Mouse (Mus musculus) C3H10T1/2 (cell line): ENCODE measurements around the gene Ntsr1. TPM values are rescaled to one million over a fixed set of nuclear protein-coding genes. Genes with fewer than 3 reads are reported as not detected.

Experiments used
- polyA plus RNA-seq, 2 experiments: library from polyadenylated mRNA; unstranded; fragments of >200 nt; fragmentation: generic; extraction: Trizol; gene quantifications; one replicate each; pipeline ENCODE4 v1.2.1; 2012; ENCODE audit warnings: missing spikeins in 2 of 2

The Ntsr1 gene
- not detected for polyA plus RNA-seq

GRCm38 (mm10) chr2:180499741-180500140 lies at the start of gene Ntsr1:
Gene Ntsr1 (plus strand): TSS chr2:180499976.

GRCm38 (mm10) chr2:180455723-180456698 lies 43.8 kb upstream of the Ntsr1 start, which contains the start of gene Slco4a1:
Gene Slco4a1 (plus strand): TSS chr2:180456245.

DNA sequence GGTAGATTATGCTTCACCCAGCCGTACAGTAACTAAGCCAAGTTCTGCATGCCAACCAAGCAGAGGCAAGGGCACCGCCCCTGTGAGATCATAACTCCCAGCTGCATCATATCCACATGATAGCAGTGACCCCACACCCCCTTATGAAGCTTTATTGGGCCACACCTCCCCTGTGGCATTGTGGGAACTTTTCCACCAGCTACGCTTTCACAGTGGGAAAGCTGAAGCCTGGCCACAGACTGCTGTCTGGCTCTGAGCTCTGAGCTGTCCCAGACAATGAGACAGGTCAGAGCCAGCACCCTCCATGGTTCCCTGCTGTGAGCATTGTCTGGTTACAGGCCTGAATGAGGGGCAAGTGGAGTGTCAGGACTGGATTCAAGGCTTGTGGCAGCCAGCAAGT lies 81.2 kb downstream of the Ntsr1 start, which contains the start of gene Mrgbp:
Gene Mrgbp, plus strand, starts transcription at position 303 of the 400 bp plus-strand sequence.

DNA sequence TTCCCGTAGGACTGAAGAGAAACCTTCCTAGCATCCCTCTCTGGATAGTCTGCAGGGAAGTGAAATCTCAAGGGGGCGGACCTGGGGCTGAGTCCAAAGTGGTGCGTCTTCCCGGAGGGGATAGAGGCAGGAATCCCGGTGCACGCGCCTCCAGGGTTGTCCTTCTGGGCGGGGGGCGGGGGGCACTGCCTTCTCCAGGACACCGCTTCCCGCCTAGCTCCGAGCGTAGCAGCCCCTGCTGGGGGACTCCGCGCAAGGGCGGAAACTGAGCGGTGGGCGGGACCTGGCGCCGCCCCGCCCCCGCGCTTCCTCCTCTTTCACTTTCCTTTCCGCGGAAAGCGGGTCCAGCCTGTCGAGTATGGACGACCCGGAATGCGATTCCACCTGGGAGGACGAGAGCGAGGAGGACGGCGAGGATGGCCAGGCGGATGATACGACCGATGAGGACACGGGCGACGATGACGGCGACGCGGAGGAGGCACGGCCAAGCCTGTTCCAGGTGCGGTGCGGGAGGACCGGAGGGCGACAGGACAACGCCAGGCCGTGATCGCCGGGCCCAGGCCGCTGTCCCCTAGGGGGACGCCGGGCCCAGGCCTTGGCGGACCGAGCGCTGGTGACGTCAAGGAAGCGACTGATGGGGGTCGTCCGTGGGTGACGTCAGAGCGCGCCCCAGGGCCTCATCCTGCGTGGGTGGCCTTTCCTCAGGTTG lies 89.5 kb downstream of the Ntsr1 start, which contains the start of gene Ogfr:
Gene Ogfr, plus strand, starts transcription at position 123 of the 709 bp plus-strand sequence.

Other genes with a start within 250 kb of the Ntsr1 start
- 1,000 to 10,000 TPM; 5,174 to 7,203 TPM for gene Rps21, start 242.6 kb upstream of the Ntsr1 start, polyA plus RNA-seq
- gene Cables2, start 226.5 kb upstream of the Ntsr1 start, polyA plus RNA-seq = 1 to 10 TPM; 5.3 to 9.5 TPM
- gene Rbbp8nl, start 210.1 kb upstream of the Ntsr1 start, polyA plus RNA-seq = not detected
- not detected for gene Gata5, start 165.3 kb upstream of the Ntsr1 start, polyA plus RNA-seq
- gene Slco4a1, start 43.7 kb upstream of the Ntsr1 start, polyA plus RNA-seq = 1 to 10 TPM in 1 of 2 experiments, not detected in 1; 2.5 TPM
- 10 to 100 TPM in 1 of 2 experiments, 1 to 10 TPM in 1; 4.5 to 13.7 TPM for gene Mrgbp, start 81.3 kb downstream of the Ntsr1 start, polyA plus RNA-seq
- gene Ogfr, start 89.3 kb downstream of the Ntsr1 start, polyA plus RNA-seq = 10 to 100 TPM; 41.1 to 83.0 TPM
- 1 to 10 TPM in 1 of 2 experiments, under 1 TPM in 1; 0.16 to 1.4 TPM for gene Col9a3, start 97.8 kb downstream of the Ntsr1 start, polyA plus RNA-seq
- not detected for gene Tcfl5, start 142.7 kb downstream of the Ntsr1 start, polyA plus RNA-seq
- gene Dido1, start 210.0 kb downstream of the Ntsr1 start, polyA plus RNA-seq = 1 to 10 TPM in 1 of 2 experiments, under 1 TPM in 1; 0.96 to 8.3 TPM
- 10 to 100 TPM; 12.0 to 35.0 TPM for gene Gid8, start 210.1 kb downstream of the Ntsr1 start, polyA plus RNA-seq
- under 1 TPM in 1 of 2 experiments, not detected in 1; 0.28 TPM for gene Slc17a9, start 225.3 kb downstream of the Ntsr1 start, polyA plus RNA-seq